Mouse (Mus musculus): ENCODE results near the gene Serp2. TPM values are rescaled to one million over a fixed set of nuclear protein-coding genes. Genes with fewer than 3 reads are reported as not detected.

Serp2 gene
- polyA plus RNA-seq, 1 experiment from 2014 or later: 24.4 TPM

- no peak overlapping the region for H3K4me2 ChIP-seq
- H3K27ac ChIP-seq (ENCODE audit: low read depth, low read length): no peak overlapping the region
- no peaks in the 10 kb centered on the region for H3K9me3 ChIP-seq (replicated peaks; ENCODE audit: control insufficient read depth, low read length)
- no peak overlapping the region for H3K9ac ChIP-seq (ENCODE audit: low read depth, low read length)
- WGBS (ENCODE audit: insufficient replicate concordance): 66% methylated on average over 18 of the region's 18 CpGs
- no peak overlapping the region for H3K4me3 ChIP-seq (ENCODE audit: low read depth, low read length)
- H3K4me1 ChIP-seq (ENCODE audit: control insufficient read depth, insufficient read depth, low read length): no peaks in the 10 kb centered on the region; the same call in 1 of the 2 replicates
- no peak for ATAC-seq (replicated peaks; ENCODE audit: insufficient number of reproducible peaks, low FRiP score, low TSS enrichment)
- no peaks in the 10 kb centered on the region for H3K27me3 ChIP-seq (ENCODE audit: control insufficient read depth, insufficient read depth, low read length)
- H3K36me3 ChIP-seq (ENCODE audit: control insufficient read depth, insufficient read depth, low read length): no peaks in the 10 kb centered on the region
These were observed 68.3 kb downstream of the Serp2 start for GRCm38 (mm10) chr14:76488101-76489044.

- H3K27me3 ChIP-seq (ENCODE audit: control insufficient read depth, insufficient read depth, low read length): no peaks in the 10 kb centered on the region
- ATAC-seq (replicated peaks; ENCODE audit: insufficient number of reproducible peaks, low FRiP score, low TSS enrichment): no peak
- no peak overlapping the region for H3K27ac ChIP-seq (ENCODE audit: low read depth, low read length)
- no peaks in the 10 kb centered on the region; the same call in 1 of the 2 replicates for H3K4me1 ChIP-seq (ENCODE audit: control insufficient read depth, insufficient read depth, low read length)
- H3K4me2 ChIP-seq: no peak overlapping the region
- no peaks in the 10 kb centered on the region for H3K36me3 ChIP-seq (ENCODE audit: control insufficient read depth, insufficient read depth, low read length)
- no peaks in the 10 kb centered on the region for H3K9me3 ChIP-seq (replicated peaks; ENCODE audit: control insufficient read depth, low read length)
- 83% methylated on average over 16 of the region's 16 CpGs for WGBS (ENCODE audit: insufficient replicate concordance)
- H3K9ac ChIP-seq (ENCODE audit: low read depth, low read length): no peak overlapping the region
- no peak overlapping the region for H3K4me3 ChIP-seq (ENCODE audit: low read depth, low read length)
These were observed 69.1 kb downstream of the Serp2 start for GRCm38 (mm10) chr14:76487609-76488008.

DNA sequence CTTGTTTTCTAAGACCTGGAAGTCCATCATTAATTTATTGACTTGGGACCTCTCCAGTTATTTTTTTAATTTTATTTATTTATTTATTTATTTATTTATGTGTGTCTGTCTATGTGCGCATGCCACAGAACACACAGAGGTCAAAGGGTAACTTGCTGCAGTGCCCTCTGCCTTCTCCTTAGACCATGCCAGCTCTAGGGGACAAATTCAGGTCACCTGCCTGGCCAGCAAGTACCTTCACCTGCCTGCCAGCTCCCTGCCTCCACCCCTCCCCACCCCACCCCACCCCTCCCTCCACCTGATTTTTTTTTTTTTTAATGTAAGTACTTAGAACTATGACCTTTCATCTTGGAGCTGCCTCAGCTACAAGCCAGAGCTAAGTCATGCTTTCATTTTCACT is 73.0 kb downstream of the Serp2 start:
- H3K9ac ChIP-seq (ENCODE audit: low read depth, low read length): no peak overlapping the region
- 96% methylated on average over 1 of the region's 1 CpGs for WGBS (ENCODE audit: insufficient replicate concordance)
- H3K27me3 ChIP-seq (ENCODE audit: control insufficient read depth, insufficient read depth, low read length): no peaks in the 10 kb centered on the region
- ATAC-seq (replicated peaks; ENCODE audit: insufficient number of reproducible peaks, low FRiP score, low TSS enrichment): no peak
- H3K4me3 ChIP-seq (ENCODE audit: low read depth, low read length): no peak overlapping the region
- H3K9me3 ChIP-seq (replicated peaks; ENCODE audit: control insufficient read depth, low read length): no peaks in the 10 kb centered on the region
- H3K4me1 ChIP-seq (ENCODE audit: control insufficient read depth, insufficient read depth, low read length): peaks cover 5% of the 10 kb centered on the region; the same call in 1 of the 2 replicates
- H3K27ac ChIP-seq (ENCODE audit: low read depth, low read length): no peak overlapping the region
- no peak overlapping the region for H3K4me2 ChIP-seq
- H3K36me3 ChIP-seq (ENCODE audit: control insufficient read depth, insufficient read depth, low read length): no peaks in the 10 kb centered on the region

Other genes with a start within 250 kb of the Serp2 start
- 444 and 455 TPM in 2 replicates for gene Tsc22d1, start 141.9 kb downstream of the Serp2 start, polyA plus RNA-seq (2014; fragmentation: Nextera tagmentation; extraction: Ambion mirVana)

Measured in heart, embryonic 11.5 days (tissue).